In the genomic region with DNA sequence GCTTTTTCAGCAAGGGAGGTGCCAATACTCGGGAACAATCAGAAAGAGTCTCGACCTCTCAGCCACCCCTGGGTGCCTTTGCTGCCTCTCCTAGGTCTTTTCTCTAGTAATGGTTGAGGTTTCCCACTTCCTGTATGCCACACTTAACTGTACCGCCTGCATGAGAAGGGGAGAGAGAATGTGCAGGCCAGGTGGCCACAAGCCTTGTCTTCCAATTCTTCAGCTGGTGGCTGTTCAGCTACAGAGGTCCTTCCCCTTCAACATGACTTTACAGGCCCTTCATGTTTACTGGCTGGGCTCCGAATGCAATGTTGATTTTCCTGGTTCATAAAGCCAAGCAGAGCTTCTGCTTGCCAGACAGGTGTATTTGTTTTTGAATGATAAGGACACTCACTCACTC, we compare ENCODE assay signal across 19 mouse cellular contexts. TPM values are rescaled to one million over a fixed set of nuclear protein-coding genes. Genes with fewer than 3 reads are reported as not detected.
A peak's percentile ranks its signal among the peaks of the same experiment; 100 is the strongest.
DNase-seq lines count a peak whose midpoint lies in the region; ATAC-seq lines count a peak whose summit lies in the region.
"Had no signal": no experiment of that assay in that cellular context is flagged by ENCODE, and none has a peak within 500 bp of the region (broad histone marks: within the 10 kb centered on the region; RNA-seq: fewer than 3 reads in every experiment).

No protein-coding gene starts in this region.

- peak; percentile 25 for DNase-seq in urinary bladder, adult 2 months (ENCODE audit: low spot score)
- DNase-seq in urinary bladder, postnatal 25 days (ENCODE audit: low spot score): no peak
- peak; percentile 37 for DNase-seq in thymus, postnatal 4 days
- no peak for DNase-seq in c-Kit-positive CD71-positive TER-119-positive erythroid progenitor cells, embryonic 14.5 days (ENCODE audit: low spot score)
- DNase-seq in adrenal gland, postnatal 25 days: no peak
- DNase-seq: adrenal gland, postnatal 14 days; cerebellum, adult 18-20 months; cerebellum, postnatal 25 days; gastrocnemius, postnatal 36 days; heart, postnatal 14 days; kidney, adult 8-10 months; kidney, postnatal 25 days; left cerebral cortex, postnatal 4 days; liver had no signal

- ATAC-seq in hematopoietic stem cell, adult 5-6 weeks (replicated peaks in 1 of 2; ENCODE audit: insufficient read depth in 1 of 2, low FRiP score in 2 of 2, low TSS enrichment in 1 of 2, low read depth in 1 of 2, poor library complexity in 2 of 2, severe bottlenecking in 2 of 2): peak; percentile 60 to 81
- ATAC-seq in megakaryocyte progenitor cell, adult 5-6 weeks (replicated peaks; ENCODE audit: poor library complexity): peak; percentile 46; the same call in 1 of the 2 replicates
- ATAC-seq: activated CD4-positive, CD25-positive, alpha-beta regulatory T cell, adult 4 months; forebrain, embryonic 16.5 days; inflammation-experienced regulatory T-cells, adult 6 months had no signal

RNA-seq across cellular contexts. Expression of a gene that starts 39.4 kb away (rescaled TPM):
- 1.1 and 1.8 TPM in 2 replicates for polyA plus RNA-seq in urinary bladder, adult 2 months (2012; rRNA removed)
- total RNA-seq in hematopoietic stem cell, adult 5-6 weeks (2017): not detected in 2 replicates
- total RNA-seq in megakaryocyte progenitor cell, adult 5-6 weeks (2015): 0.10 and 0.35 TPM in 2 replicates
- total RNA-seq in megakaryocyte progenitor cell, adult 5-6 weeks (2017): 0.25 TPM in 1 of 2 replicates, not detected in the other
- total RNA-seq in adrenal gland, postnatal 25 days (2021): 1.6 and 4.2 TPM in 2 replicates
- polyA plus RNA-seq: activated CD4-positive, CD25-positive, alpha-beta regulatory T cell, adult 4 months; inflammation-experienced regulatory T-cells, adult 6 months had no signal

Comparison
In these comparisons a context has a peak if more than half of its experiments do, and no peak if none do; other contexts are left out.
1. DNase-seq: peak in urinary bladder, adult 2 months (single experiment) and thymus, postnatal 4 days (single experiment); none in urinary bladder, postnatal 25 days (single experiment), c-Kit-positive CD71-positive TER-119-positive erythroid progenitor cells, embryonic 14.5 days (single experiment) and adrenal gland, postnatal 25 days (single experiment).